Mouse (Mus musculus): ENCODE results near the gene Etl4.

DNA sequence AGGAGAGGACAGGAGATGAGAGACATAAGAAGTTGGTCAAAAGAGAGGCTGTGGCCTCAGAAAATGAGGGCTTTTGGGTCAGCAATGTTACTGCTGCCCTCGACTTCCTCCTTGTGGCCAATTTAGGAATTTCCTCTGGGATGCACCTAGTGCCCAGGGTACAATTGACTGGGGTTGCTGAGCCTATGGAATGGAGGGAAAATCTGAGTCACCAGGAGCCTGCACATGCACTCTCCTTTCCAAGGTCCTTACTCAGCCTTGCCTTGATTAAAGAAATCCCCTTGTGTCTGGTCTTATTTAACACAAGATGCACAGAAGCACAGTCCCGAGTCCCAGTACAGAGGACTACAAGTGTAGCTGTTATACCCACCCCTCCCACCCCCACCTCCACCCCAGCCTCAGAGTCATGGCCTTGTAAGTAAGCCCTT is 756.5 kb downstream of the Etl4 start:
- TF ChIP-seq POLR2A (IDR thresholded peaks at IDR 0.05; ENCODE audit: insufficient read length, low read depth) (no peak), MAX (IDR thresholded peaks at IDR 0.05; ENCODE audit: low read depth) (no peak)

Measured in myocyte (in vitro differentiated cells).